Mouse (Mus musculus): ENCODE data around the gene Car12.
A peak's percentile ranks its signal among the peaks of the same experiment; 100 is the strongest.

Car12 gene

DNA sequence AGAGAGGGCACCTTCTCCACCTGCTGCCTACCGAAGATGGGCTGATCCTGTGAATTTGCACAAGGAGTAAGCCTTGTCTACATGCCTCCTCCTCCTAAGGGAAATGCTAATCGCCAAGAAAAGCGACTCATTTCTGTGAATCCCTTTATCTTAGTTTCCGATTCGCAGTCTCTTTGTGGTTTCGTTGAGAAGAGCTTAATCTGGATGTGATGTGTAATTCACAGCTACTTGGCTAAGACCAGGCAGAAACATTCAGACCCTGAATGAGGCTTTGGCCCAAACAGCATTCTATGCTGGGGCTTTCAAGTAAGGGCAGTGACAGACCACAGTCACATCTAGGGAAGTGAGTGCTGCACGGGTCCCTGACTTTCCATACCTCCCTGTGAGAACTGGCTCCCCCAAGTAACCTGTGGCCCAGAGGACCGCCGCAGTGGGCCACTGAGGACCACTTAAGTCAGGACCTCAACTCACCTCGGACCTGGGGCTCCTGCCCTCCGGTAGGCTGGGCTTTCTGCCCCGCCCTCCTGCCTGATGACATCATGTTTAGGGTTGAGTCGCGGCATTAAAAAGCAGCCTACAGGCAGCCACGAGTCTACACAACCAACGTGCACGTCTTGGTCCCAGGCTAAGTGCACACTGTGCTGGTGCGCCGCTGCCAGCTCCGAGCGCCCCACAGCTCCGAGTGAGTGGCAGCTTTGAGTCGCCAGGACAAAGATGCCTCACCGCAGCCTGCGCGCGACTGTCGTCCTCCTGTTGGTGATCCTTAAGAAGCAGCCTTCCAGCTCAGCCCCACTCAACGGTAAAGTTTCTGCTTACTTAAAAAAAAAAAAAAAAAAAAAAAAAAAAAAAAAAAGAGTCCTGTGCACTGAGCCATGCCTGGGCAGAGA lies at the start of gene Car12:
Car12 (plus strand) TSS at position 552 of the 887 bp plus-strand sequence.
- peak; percentile 14 to 31 for DNase-seq

DNA sequence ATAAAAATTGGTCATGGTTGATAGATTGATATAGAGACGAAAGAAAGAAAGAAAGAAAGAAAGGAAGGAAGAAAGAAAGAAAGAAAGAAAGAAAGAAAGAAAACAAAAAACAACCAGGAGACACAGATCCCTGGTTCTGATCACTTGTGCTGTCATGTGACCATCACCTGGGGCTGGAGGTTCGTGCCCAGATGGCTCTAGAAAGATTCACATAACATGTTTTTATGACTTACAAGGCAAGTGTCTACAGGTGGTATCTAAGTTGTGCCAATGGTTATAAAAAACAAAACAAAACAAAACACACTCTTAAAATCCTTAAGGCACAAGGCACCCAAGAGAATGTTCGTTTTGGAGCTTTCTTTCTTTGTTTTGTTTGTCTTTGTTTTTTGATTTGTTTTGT lies 49.7 kb upstream of the Car12 start:
- DNase-seq, result no peak

DNA sequence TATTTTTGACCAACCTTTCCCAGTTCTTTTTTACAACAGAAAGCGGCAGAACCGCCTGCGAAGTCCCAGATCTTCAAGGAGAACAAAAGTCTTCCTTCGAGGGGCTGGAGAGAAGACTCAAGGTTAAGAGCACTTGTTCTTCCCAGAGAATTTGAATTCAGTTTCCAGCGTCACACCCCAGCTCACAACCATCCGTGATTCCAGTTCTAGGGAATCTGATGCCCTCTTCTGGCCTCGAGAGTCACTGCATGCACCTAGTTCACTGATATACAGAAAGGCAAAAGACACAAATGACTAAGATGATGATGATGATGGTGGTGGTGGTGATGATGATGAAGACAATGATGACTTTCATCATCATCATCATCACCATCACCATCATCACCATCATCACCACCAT lies 48.9 kb upstream of the Car12 start:
- DNase-seq, result no peak

DNA sequence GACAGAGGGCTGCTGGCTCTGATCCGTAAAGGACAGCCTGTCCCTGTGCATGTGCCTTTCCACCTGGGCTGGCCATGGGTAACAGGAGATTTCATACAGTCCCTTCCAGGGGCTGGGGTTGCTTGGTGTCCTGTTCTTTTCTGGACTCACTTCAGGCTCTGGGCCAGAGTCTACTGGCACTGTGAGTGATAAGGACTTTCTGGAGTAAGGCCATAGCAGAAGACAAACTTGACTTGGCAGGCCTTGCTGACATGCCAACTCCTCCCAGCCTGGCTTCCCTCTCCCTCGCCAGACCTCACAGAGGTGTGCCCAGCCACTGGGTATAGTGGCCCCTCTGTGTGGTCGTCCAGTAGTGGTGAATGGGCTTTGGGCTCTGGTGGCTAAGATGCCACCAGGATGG lies 47.3 kb upstream of the Car12 start:
- no peak for DNase-seq

DNA sequence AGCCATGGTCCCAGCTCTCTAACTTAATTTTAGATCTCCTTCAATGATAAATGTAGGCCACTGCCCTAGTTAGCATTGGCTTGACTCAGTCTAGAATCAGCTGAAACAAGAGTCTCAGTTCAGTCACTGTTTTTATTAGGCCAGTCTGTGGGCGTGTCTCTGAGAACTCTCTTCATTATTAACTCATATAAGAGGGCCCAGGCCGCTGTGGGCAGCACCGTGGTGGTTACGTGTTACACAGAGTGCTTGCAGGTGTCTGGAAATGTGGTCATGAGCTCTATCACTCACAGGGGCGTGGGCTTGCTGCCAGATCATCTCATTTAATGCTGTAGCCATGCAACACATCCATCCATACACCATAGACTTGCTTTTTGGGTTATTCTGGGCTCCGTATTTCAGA lies 46.4 kb upstream of the Car12 start:
- DNase-seq, result no peak

DNA sequence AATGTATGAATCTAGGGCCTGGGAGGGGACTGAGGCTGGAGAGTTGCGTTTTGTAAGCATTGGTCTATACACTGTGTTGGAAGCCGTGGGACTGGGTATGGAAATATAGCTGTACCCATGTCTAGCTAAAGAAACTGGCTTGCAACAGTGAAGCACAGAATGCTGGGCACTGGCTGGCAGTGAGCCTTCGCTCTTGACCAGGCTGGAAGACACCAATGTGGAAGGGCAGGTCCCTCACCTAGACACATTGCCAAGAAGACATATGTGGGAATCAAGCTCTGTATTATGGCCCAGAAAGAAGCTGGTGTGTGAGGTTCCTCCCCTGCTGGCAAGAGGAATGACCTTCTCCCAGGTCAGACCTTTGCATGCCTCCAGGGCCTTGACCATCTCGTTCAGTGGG lies 45.6 kb upstream of the Car12 start:
- DNase-seq, result no peak

DNA sequence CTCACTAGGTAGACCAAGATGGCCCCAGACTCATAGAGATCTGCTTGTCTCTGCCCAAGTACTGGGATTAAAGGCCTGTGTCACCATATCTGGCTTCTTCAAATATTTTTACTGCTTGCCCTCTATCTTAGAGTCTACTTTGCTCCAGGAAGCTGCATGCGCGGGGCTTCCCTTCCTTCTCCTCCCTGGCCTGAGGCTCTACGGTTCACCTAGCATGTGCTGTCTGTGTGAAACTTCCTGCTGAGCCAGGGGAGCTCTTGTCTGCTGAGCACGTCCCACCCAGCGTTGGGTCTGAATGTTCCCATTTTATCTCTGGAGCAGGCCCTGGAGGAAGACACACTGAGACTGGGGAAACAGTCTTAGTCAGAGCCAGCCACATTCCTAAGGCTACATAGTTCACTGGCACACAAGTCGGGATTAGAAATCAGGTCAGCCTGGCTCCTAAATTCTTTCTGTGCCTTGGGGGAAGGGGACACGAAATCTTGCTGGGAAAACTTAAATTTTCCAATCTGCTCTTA lies 43.9 kb upstream of the Car12 start:
- DNase-seq, result peak; percentile 13 to 15

DNA sequence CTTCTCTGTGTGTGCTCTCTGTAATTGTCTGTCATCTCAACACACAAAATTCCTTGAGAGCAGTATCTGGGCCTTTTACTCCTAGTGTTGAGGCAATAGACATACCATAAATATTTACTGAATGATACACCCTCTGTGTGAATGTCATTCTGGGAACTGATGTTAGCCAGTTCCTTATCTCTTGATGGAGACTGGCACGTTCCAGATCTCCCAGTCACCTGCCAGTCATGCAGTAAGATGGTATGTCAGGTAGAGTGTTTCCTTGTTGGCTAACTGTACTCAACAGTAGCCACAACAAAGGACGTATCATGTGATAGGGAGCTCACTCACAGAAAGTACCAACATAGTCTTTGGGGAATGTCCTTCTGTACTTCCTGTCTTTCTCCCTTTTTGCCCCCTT lies 39.7 kb upstream of the Car12 start:
- no peak for DNase-seq

DNA sequence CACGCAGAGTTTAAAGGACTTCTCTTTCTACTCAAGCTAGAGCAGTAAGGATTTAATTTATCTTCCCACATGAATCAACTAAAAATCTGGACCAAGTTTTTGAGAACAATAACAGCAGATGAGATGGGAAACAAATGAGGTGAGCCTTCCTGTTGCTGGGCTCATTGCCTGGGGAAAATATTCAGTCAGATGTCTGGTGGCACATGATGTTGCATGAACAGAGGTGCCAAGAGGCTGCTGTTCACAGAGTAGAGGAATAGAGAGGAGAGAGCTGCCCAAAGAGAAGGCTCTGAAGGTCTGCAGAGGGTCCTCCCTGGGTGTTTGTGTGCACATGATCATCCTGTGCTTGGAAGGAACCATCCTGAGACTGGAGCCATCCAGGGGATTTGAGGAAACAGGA lies 37.9 kb upstream of the Car12 start:
- no peak for DNase-seq

DNA sequence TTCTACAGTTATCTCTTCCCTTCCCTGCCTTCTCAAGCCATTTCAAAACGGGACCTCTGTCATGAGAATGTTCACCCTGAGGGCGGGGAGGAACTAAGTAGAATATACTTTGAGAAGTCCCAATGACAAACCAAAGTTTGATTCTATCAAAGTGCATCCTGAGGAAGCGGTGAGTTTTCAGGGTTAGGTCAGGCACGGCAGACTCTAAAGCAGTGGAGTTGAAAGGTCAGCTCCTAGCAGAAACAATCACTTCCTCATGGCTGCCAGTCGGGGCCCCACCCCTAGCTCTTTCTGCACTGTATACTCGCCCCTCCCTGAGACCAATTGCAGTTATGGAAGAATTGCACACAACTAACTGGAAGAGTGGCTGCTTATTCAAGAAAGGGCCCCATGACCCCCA lies 33.4 kb upstream of the Car12 start:
- no peak for DNase-seq

DNA sequence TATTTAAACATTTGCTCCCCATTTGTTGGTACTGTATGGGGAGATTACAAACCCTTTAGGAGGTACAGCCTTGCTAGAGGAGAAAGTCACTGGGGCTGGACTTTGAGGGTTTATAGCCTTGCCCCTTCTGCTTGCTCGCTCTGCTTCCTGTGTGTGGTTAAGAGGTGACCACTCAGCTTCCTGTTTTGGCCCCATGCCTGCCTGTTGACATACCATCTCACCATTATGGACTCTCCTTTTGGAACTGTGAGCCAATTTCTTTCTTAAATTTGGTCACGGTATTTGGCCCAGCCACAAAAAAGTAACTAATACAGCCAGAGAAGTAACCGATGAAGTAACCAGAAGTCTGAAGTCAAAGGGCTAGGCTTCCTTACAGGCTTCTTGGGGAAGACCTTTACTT lies 30.7 kb upstream of the Car12 start:
- peak in 1 of 2 experiments; percentile 13 for DNase-seq

DNA sequence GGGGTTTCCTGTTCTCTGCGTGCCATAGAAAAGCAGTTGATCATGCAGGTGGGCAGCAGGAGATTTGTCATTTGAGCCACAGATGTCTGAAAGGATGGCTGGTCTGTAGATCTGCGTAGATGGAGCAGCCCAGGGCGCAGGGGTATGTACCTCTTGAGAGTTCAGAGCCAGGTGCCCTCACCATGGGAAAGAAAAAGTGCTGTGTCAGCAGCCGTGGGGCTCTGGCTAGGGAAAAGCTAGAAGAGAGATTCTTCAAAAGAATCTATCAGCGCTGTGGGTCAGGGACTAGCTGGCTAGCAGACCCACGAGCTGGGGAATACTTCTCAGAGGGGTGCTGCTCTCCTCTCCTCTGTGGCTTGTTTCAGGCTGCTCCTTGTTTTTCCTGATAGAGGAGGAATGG lies 27.8 kb upstream of the Car12 start:
- DNase-seq, result no peak

DNA sequence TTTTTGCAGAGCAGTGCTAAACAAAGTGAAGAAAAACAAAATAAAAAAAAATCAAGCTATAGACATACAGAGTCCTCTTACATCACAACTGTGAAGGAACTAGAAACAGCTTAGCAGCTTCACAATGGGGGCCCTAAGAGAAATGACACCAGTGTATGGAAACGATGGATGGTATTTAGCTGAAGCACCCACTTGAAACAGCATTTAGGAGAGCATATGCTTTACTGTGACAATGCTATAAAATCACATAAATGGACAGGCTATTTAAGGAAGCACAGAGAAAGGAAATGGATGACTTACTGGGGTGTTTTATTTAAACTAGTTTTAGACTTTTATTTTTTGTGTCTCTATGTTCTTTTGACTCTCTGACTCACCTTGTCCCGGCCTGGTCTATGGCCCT lies 25.8 kb upstream of the Car12 start:
- DNase-seq, result no peak

DNA sequence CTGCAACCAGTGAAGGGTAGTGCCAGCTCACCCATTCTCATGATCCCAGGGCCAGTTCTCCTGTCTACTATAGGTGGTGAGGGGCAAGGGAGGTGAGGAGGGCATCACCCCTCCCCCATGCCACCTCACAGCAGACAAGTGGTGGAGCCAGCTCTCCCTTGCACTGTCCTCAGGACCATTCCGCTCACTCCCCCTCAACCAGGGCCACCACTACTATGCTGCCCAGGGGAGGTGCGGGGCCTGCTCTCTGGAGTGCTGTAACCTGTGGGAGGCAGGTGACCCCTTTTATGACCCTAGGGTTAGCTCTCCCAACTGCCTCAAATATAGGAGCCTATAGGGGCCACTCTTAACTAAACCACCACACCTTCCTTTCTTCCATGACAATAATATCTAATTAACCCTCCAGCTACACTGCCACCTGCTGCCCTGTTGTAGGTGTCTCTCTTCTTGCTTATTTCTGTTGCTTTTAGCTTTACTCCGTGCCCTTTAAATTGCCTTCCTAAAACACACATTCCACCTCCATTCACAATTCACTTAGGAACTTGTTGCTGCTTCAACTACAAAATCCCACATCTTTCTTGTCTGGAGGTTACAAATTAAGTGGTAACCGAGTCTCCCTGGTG lies 21.7 kb upstream of the Car12 start:
- no peak for DNase-seq

DNA sequence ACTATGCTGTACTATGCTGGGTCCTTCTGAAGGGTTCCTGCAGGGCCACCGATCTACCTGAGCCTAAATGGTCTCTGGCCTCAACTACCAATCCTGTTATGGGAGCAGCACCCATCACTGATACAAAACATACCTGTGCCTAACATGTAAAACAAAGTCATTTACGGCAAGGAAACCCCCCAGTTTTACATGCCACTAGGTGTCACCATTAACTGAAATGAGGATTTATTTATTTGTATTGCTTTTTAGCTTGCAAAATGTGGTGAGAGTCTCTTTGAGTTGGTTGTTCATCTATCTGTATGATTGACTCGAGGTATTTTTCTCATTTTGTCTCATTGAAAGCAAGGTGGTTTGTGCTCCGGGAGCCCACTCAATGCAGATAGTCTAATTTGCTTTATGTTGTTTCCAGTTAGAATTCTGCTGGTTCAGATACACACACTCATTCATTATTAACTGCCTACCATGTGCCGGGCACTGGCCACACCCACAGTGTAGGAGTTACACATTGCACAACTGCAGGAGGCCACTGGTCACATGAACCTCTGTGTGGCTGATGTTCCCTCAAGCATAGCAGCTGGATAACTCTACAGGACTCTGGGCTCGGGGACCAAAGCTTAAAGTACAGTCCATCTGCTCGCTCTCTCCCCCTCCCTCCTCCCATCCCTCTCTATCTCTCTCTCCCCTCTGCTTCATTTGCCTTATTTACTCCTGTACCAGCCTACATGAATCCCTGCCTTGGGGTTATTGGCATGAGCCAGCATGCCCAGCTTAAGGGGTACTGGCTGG lies 15.9 kb upstream of the Car12 start:
- no peak for DNase-seq

DNA sequence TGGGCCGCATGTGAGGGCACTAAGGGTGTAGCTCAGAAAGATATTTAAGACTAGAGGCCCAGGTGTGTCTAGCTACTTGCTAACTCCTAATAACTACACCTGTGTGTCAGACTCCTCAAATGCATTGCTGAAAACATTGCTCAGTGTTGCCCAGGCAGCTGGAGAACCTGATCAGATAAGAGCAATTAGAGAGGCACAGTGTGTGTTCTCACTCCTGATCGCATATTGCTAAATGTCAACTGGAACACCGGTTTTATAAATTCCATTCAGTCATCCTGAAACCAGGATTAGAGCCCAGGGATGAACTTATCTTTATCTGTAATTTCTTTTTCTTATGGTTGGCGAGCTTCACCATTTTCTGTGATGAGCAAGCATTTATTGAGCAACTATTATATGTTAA lies 13.7 kb upstream of the Car12 start:
- no peak for DNase-seq

DNA sequence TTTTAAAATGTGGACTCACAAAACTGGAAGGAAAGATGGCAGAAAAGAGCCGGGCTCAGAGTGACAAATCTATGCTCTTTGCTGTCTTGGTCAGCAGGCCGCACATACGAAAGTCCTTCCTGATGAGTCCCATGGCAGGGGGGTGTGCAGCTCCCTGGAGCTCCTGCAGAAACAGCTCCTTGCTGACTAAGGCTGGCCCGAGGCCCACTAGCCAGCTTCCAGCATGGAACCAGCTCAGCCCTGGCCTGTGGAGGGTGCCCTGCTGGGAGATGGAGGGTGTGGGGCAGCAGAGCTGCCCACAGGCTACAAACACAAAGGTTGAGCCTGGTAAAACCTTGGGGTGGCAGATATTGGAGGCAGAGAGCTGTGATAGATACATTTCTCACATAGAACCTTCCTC lies 10.5 kb upstream of the Car12 start:
- DNase-seq, result no peak

DNA sequence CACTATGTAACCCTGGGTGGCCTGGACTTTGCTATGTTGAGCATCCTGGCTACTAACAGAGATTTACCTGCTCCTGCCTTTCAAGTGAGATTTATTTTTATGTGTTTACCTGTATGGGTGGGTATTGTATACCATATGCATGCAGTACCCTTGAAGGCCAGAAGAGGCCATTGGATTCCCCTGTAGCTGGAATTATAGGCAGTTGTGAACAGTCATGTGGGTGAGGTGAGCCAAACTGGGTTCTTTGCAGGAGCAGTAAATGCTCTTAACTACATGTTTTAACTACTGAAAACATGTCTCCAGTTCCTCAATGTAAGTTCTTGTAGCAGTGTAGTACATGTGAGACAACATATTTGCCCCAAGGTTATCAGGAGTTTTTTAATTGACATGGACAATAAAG lies 8.1 kb upstream of the Car12 start:
- DNase-seq, result no peak

DNA sequence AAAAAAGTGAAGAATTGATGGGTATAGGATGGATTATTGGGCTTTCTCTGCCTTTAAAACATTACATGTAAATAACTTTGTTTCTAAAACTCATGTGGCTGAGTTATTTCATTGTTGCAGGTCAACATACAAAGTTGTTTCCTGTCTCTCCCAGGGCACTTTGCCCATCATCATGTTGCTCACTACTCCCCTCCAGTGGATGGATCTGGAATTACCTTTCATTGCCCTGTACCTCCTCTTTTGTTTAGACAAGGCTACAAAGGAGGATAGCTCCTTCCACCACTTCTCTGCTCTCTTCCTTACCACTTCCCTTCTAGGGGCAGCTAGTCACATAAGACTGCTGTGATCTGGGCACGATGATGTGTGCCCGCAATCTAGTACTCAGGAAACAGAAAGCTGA lies 7.7 kb upstream of the Car12 start:
- peak; percentile 42 to 80 for DNase-seq

DNA sequence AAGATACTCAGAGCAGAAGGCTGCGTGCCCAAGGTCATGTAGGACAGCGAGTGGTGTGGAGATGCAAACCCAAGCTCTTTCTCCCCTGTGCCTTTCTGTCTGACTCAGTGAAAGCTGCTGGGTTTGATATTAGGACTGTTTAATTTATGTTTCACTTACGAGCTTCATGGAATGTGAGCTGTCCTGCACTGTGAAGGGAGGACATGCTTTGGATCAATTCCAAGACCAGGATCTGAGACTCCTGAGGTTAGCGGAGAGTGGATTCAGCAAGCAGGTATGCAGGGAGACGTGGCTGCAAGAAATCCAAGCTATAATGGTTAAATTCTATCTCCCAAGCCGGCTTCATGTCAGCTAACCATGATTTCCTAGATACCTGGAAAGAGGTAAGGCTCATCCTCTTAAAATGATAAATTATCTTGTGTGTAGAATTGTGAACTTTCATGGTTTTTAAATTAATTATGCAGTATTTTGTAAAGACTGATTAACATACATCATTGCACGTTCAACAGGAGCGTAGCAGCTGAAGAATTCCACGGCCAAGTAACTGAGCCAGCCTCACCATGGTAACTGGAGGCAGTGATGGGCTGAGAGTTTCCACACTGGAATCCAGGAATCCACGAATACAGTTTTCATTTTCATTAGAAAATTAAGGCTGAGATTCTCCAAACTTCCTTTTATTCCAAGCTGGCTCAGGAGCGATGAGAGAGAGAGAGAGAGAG lies 5.3 kb upstream of the Car12 start:
- DNase-seq, result no peak

DNA sequence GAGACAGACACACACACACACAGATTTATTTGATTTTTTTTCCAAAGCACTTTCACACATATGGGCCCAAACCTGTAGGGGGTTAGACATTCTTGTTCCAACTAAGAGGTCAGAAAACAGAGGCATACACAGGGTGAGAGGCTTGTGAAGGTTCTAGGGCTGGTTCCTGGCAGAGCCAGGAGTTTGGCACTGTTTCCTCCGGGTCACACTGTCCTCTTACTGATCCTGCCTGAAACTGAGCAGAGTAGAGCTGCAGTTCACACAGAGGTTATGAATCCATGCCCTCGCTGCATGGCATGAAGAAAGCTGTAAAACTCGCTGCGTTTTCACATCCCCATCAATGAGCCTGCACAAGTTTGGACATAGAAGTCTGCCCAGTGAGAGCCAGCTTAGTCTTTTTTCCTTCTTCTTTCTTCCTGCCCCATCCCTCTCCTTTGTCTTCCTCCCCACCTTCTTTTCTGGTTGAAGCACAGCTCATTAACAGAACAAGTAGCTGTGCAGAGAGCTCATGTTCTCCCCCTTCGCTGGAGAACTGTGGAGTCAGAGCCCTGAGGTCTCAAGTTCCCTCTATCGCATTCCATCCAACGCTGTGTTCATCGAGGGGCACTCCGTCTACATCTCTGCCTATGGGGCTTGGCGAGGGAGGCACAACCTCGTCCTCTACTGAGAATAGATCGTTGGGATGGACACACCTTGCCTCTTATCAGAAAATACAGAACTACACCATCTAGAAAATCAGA lies 4.5 kb upstream of the Car12 start:
- no peak for DNase-seq

DNA sequence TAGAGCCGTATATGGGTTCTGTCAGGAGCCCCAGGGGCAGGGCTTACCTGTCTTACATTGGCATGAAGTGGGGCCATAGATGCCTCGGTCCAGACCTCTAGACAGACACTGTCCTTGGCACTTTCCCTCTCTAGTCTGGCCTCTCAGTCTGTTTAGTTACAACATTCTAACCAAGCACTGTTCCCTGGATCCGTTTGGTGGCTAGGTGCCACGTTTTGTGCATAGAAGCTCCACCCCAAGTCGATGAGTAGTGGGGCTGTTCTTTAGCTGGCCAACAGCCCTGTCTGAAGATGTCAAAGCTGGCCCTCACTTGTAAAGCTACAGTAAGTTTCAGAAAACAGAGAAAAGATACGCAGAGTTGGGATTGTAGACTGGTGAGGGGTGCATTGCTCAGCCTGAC lies 2.9 kb upstream of the Car12 start:
- DNase-seq, result no peak
